Mouse (Mus musculus) lung, adult 10 weeks (tissue): ENCODE measurements around the gene Hypk. TPM values are rescaled to one million over a fixed set of nuclear protein-coding genes. Genes with fewer than 3 reads are reported as not detected.

Source experiments
- polyA plus RNA-seq: library from polyadenylated mRNA; stranded (reverse); fragments of 350-450 nt; fragmentation: Illumina TruSeq; extraction: RNeasy Lipid Tissue Mini Kit (QIAGEN cat#74804); gene quantifications from one replicate; pipeline ENCODE4 v1.2.3, GENCODE M21; 2014; ENCODE audit warnings: low read depth, low replicate concordance; ENCODE audit not compliant: insufficient read depth

The Hypk gene
- polyA plus RNA-seq: 12.5 TPM

GRCm38 (mm10) chr2:121452990-121453389 is at the start of gene Hypk:
TSS of gene Hypk (plus strand) at chr2:121453290.

DNA sequence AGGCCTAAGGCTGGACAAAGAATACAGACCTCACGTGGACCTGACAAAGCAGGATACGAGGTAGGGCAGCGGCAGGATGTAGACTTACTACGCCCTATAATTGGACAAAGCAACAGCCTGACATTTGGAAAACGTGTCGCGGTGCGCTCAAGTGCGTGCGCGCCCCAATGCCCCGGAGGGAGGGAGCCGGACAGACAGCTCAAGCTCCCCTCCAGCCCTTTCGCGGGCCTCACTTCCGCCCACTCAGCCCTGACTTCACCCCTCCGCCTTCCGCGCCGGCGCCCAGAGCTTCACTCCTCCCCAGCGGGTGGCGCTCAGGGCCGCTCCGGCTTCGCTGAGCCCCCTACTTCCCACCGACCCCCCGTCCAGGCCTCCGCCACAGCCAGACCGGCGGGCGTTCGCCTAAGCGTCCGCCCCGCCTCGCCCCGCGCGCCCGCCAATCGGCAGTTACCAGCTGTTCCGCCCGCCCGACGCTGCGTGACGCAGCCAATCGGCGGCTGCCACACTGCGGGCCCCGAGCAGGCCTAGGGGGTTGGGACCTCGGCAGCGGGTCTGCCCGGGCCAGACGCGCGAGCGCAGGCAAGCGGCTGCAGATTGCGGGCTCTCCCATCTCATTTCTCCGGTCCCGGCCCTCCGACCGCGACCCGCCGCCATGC is 39.6 kb upstream of the Hypk start, which contains the start of the genes Pdia3 and Catsper2:
Pdia3 (plus strand) TSS at position 389 of the 656 bp plus-strand sequence.
Catsper2 (minus strand) TSS at position 406 of the 656 bp plus-strand sequence.

GRCm38 (mm10) chr2:121444178-121444577 is 8.9 kb upstream of the Hypk start, which contains the start of gene Ell3:
TSS of gene Ell3 (minus strand) at chr2:121444278.

GRCm38 (mm10) chr2:121448739-121449535 is 4.2 kb upstream of the Hypk start, which contains the start of gene Serf2:
TSS of gene Serf2 (plus strand) at chr2:121449195.

GRCm38 (mm10) chr2:121456692-121457642 is 3.9 kb downstream of the Hypk start, which contains the start of gene Serinc4:
TSS of gene Serinc4 (minus strand) at chr2:121456781.

DNA sequence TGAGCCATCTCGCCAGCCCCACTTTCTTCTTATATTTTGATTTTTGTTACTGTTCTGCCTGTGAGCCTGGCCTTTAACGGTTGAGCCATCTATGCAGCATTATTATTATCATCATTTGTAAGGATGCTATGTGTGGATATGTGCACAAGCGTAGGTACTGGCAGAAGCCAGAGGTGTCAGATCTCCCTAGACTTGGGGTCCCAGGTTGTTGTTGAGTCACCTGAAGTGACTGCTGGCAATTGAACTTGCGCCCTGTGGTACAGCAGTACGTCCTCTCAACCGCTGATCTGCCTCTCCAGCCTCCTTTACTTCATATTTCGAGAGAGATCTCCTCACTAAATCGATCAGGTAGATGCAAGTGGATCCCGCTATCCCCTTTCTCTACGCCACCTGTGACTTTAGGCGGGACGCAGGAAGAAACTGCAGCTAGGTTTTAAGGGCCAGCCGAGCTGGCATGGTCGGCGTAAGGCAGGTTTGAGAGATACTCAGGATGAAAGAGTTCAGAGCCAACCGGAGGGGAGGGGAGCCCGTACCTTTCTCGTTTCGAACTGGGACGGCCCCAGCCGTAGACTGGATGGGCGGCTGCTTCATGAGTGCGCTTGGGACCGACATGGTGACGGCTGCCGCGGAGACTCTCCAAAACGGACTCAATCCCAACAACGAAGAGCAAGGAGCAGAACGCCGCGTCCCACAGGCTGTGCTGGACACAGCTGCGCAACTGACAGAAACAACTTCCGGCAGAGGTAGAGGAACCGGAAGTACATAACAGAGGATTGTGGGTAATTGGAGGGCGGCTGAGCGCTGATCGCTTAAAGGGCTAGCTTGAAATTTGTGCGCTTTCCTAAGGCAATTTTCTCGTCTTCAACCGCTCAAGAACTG is 20.4 kb downstream of the Hypk start, which contains the start of gene Mfap1b:
Mfap1b (minus strand) TSS at position 767 of the 879 bp plus-strand sequence.

GRCm38 (mm10) chr2:121505942-121506882 is 53.1 kb downstream of the Hypk start, which contains the start of the genes Mfap1a and Wdr76:
TSS of gene Mfap1a (minus strand) at chr2:121506665.
TSS of gene Wdr76 (plus strand) at chr2:121506723.

Other genes with a start within 250 kb of the Hypk start
- gene Trp53bp1, start 181.9 kb upstream of the Hypk start, polyA plus RNA-seq: 7.3 TPM
- 1.7 TPM for gene Map1a, start 163.7 kb upstream of the Hypk start, polyA plus RNA-seq
- gene Ppip5k1, start 97.9 kb upstream of the Hypk start, polyA plus RNA-seq: 10.8 TPM
- gene Ckmt1, start 95.6 kb upstream of the Hypk start, polyA plus RNA-seq: 15.9 TPM
- 0.22 TPM for gene Strc, start 66.1 kb upstream of the Hypk start, polyA plus RNA-seq
- gene Pdia3, start 39.5 kb upstream of the Hypk start, polyA plus RNA-seq: 250 TPM
- 1.3 TPM for gene Catsper2, start 39.5 kb upstream of the Hypk start, polyA plus RNA-seq
- gene Ell3, start 9.0 kb upstream of the Hypk start, polyA plus RNA-seq: 1.2 TPM
- 691 TPM for gene Serf2, start 4.1 kb upstream of the Hypk start, polyA plus RNA-seq
- 0.11 TPM for gene Serinc4, start 3.5 kb downstream of the Hypk start, polyA plus RNA-seq
- gene Mfap1b, start 20.8 kb downstream of the Hypk start, polyA plus RNA-seq: 28.4 TPM
- 16.0 TPM for gene Mfap1a, start 53.4 kb downstream of the Hypk start, polyA plus RNA-seq
- gene Wdr76, start 53.4 kb downstream of the Hypk start, polyA plus RNA-seq: 2.1 TPM